Mouse (Mus musculus) forebrain, embryonic 11.5 days (tissue): ENCODE measurements around the gene Gm11559. TPM values are rescaled to one million over a fixed set of nuclear protein-coding genes. Genes with fewer than 3 reads are reported as not detected.
"Not testable (repeated sequence)": the region's sequence is repeated elsewhere in the genome, so short reads cannot be mapped to it uniquely, and the experiment has no call there.

ENCODE experiments used
- ATAC-seq: fragments of 200-750 bp; cut with Nextera tagmentation; replicated peaks from 2 replicates; pipeline ENCODE4 v1.8.0; 2017; ENCODE audit warnings: moderate TSS enrichment; ENCODE audit not compliant: low FRiP score
- DNase-seq: peaks from one replicate; pipeline ENCODE4 v3.0.0-alpha.2; 2017; ENCODE audit warnings: low spot score
- H3K27ac ChIP-seq: fragments of 300-500 bp; sonication (generic); 2 replicates; pipeline ENCODE4 v1.5.1; 2014; ENCODE audit warnings: low read depth, low read length
- H3K27me3 ChIP-seq: fragments of 300-500 bp; sonication (generic); 2 replicates; pipeline ENCODE4 v1.6.1; 2014; ENCODE audit warnings: mild to moderate bottlenecking, low read length, mixed read lengths; ENCODE audit not compliant: control insufficient read depth, insufficient read depth
- H3K36me3 ChIP-seq: fragments of 300-500 bp; sonication (generic); 2 replicates; pipeline ENCODE4 v1.6.1; 2014; ENCODE audit warnings: mild to moderate bottlenecking, low read length, moderate library complexity, mixed read lengths; ENCODE audit not compliant: control insufficient read depth, insufficient read depth
- H3K4me1 ChIP-seq: fragments of 300-500 bp; sonication (generic); replicated peaks from 2 replicates; pipeline ENCODE4 v1.6.1; 2014; ENCODE audit warnings: low read length, mixed read lengths; ENCODE audit not compliant: control insufficient read depth, insufficient read depth
- H3K4me2 ChIP-seq: fragments of 300-500 bp; sonication (generic); 2 replicates; pipeline ENCODE4 v1.6.1; 2014; ENCODE audit warnings: low read depth, mild to moderate bottlenecking, low read length, moderate library complexity, mixed read lengths; ENCODE audit not compliant: severe bottlenecking
- H3K4me3 ChIP-seq: fragments of 300-500 bp; sonication (generic); 2 replicates; pipeline ENCODE4 v1.5.1; 2014; ENCODE audit warnings: low read depth, low read length
- H3K9ac ChIP-seq: fragments of 300-500 bp; sonication (generic); 2 replicates; pipeline ENCODE4 v1.6.1; 2014; ENCODE audit warnings: low read length
- H3K9me3 ChIP-seq: fragments of 300-500 bp; sonication (generic); 2 replicates; pipeline ENCODE4 v1.6.1; 2016; ENCODE audit warnings: low read length, mixed read lengths; ENCODE audit not compliant: control insufficient read depth
- WGBS: fragments of 180-500 bp; shearing (Covaris S2); extraction: QIAGEN DNeasy Blood & Tissue Kit; methylation state at CpG from one replicate; pipeline ENCODE4 v1.1.7; 2014; 5-methylcytosine and 5-hydroxymethylcytosine counted together
- polyA plus RNA-seq: library from polyadenylated mRNA; unstranded; fragments of >200 nt; fragmentation: Nextera tagmentation; extraction: Ambion mirVana; gene quantifications from 2 replicates; pipeline ENCODE4 v1.2.1, GENCODE M21; 2014

The Gm11559 gene
- polyA plus RNA-seq = not detected in 2 replicates

- H3K4me3 ChIP-seq, H3K9ac ChIP-seq, H3K27me3 ChIP-seq, H3K4me2 ChIP-seq, H3K4me1 ChIP-seq, H3K36me3 ChIP-seq, ATAC-seq, H3K27ac ChIP-seq, DNase-seq, H3K9me3 ChIP-seq: not testable (repeated sequence)
- 73% methylated on average over 1 of the region's 1 CpGs for WGBS
These were observed at the start of gene Gm11559 for GRCm38 (mm10) chr11:99864176-99864575. TSS of gene Gm11559 (plus strand) at chr11:99864476.

DNA sequence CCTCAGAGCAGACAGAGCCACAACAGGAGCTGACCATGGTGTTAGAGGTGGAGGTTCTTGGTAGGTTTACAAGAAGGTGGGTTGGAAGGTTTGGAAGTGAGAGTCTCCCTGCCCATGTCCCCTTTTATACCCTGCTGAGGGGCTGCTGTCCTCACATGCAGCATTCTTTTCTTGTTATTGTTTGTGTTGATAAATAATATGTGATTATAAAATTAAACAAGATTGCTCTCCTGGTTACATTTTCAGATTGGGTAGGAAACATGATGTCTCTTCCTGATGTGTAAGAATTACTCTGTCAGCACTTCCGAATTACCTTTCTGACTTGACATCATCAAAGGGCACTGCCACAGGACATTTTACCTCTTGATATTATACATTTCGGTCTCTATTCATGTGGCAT, 48.7 kb upstream of the Gm11559 start, which contains the start of gene Gm11564:
Gene Gm11564 (minus strand): TSS at position 101 of the 400 bp plus-strand sequence.
- H3K9me3 ChIP-seq, H3K4me1 ChIP-seq, H3K4me2 ChIP-seq, H3K4me3 ChIP-seq, ATAC-seq, DNase-seq, H3K27ac ChIP-seq, H3K36me3 ChIP-seq, H3K27me3 ChIP-seq, H3K9ac ChIP-seq: not testable (repeated sequence)
- 87% methylated on average over 2 of the region's 2 CpGs for WGBS

DNA sequence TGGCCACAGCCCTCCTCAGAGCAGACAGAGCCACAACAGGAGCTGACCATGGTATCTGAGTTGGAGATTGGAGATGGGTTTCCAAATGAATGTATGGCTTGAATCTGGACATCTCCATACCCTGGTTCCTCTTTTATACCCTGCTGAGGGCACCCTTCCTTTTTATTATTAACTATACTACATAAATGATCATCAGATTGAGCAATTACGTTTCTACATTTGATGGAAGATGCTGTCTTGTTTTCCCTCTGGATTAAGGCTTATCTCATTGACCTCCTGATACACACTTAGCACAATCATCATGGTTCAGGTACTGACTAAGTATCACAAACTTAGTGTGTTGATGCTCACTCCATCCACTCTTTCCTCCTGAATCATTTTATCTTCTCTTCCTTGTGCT, 26.3 kb upstream of the Gm11559 start, which contains the start of gene 2300003K06Rik:
Gene 2300003K06Rik (minus strand): TSS at position 101 of the 400 bp plus-strand sequence.
- ATAC-seq (no peak), DNase-seq (no peak)
- H3K27me3 ChIP-seq = no peaks in the 10 kb centered on the region
- no peaks in the 10 kb centered on the region for H3K9me3 ChIP-seq
- H3K4me2 ChIP-seq = no peak within 1 kb of the TSS
- H3K36me3 ChIP-seq = no peaks in the 10 kb centered on the region
- H3K4me1 ChIP-seq = peaks cover 2% of the 10 kb centered on the region; the same call in 1 of the 2 replicates
- 92% methylated on average over 1 of the region's 1 CpGs for WGBS
- H3K27ac ChIP-seq = no peak within 1 kb of the TSS
- H3K9ac ChIP-seq = no peak within 1 kb of the TSS
- no peak within 1 kb of the TSS for H3K4me3 ChIP-seq

DNA sequence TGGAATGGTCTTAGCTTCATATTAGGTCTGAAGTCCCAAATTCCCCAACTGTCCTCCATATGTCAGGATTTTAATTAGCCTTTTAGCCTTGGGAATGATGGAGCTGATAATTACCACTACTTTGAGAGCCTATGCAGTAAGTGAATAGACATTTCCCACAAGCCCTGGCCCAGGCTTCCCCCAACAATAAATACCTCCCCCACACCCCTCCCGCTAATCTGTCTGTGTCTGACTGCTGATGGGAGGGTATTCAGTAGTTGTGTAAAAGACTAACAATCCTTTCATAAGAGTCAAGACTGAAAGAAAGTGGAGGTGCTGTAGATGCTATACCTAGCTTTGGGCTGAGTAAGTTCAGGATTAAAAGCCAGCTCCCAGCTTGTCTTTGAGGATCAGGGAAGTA, 22.1 kb upstream of the Gm11559 start:
- peaks cover 2% of the 10 kb centered on the region; the same call in 1 of the 2 replicates for H3K4me1 ChIP-seq
- no peak overlapping the region for H3K4me2 ChIP-seq
- no peaks in the 10 kb centered on the region for H3K36me3 ChIP-seq
- no peaks in the 10 kb centered on the region for H3K9me3 ChIP-seq
- no peaks in the 10 kb centered on the region for H3K27me3 ChIP-seq
- no peak overlapping the region for H3K4me3 ChIP-seq
- H3K27ac ChIP-seq = no peak overlapping the region
- H3K9ac ChIP-seq = no peak overlapping the region
- ATAC-seq (no peak), DNase-seq (peak; percentile 54)
- 43% methylated on average over 1 of the region's 1 CpGs for WGBS

GRCm38 (mm10) chr11:99846746-99847145, 17.5 kb upstream of the Gm11559 start:
- Histone ChIP-seq H3K9me3 (no peaks in the 10 kb centered on the region), H3K4me1 (peaks cover 2% of the 10 kb centered on the region; the same call in 1 of the 2 replicates), H3K9ac (no peak overlapping the region), H3K27me3 (no peaks in the 10 kb centered on the region), H3K4me2 (no peak overlapping the region), H3K36me3 (no peaks in the 10 kb centered on the region), H3K4me3 (no peak overlapping the region), H3K27ac (no peak overlapping the region)
- DNase-seq (no peak), ATAC-seq (no peak)
- 90% methylated on average over 2 of the region's 2 CpGs for WGBS

DNA sequence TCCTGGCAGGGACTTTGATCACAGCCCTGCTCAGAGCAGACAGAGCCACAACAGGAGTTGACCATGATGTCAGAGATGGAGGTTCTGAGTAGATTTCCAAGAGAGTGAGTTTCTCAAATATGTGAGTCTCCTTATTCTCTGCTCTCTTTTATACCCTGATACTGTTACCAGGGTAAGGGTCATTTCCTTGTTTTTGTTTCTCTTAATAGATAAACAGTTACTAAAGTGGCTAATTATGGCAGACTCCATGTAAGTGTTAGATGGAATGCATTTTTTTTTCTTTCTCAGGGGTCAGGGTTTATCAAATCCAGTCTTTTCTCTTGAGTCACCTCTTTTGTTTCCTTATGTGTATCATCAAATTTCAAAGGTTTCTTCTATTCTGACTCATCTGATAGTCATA, 12.8 kb upstream of the Gm11559 start, which contains the start of gene Krtap4-16:
Gene Krtap4-16 (minus strand): TSS at position 101 of the 400 bp plus-strand sequence.
- ATAC-seq = no peak
- Histone ChIP-seq H3K4me2 (no peak within 1 kb of the TSS), H3K9me3 (no peaks in the 10 kb centered on the region), H3K27me3 (no peaks in the 10 kb centered on the region), H3K36me3 (no peaks in the 10 kb centered on the region), H3K4me3 (no peak within 1 kb of the TSS), H3K9ac (no peak within 1 kb of the TSS), H3K4me1 (no peaks in the 10 kb centered on the region), H3K27ac (no peak within 1 kb of the TSS)
- no peak for DNase-seq

GRCm38 (mm10) chr11:99854121-99854520, 10.2 kb upstream of the Gm11559 start:
- H3K4me3 ChIP-seq = no peak overlapping the region
- H3K27ac ChIP-seq = no peak overlapping the region
- H3K9me3 ChIP-seq = no peaks in the 10 kb centered on the region
- no peaks in the 10 kb centered on the region for H3K36me3 ChIP-seq
- no peak overlapping the region for H3K9ac ChIP-seq
- no peaks in the 10 kb centered on the region for H3K4me1 ChIP-seq
- H3K27me3 ChIP-seq = no peaks in the 10 kb centered on the region
- DNase-seq = no peak
- ATAC-seq = no peak
- 60% methylated on average over 3 of the region's 3 CpGs for WGBS
- H3K4me2 ChIP-seq = no peak overlapping the region

GRCm38 (mm10) chr11:99857617-99858016, 6.7 kb upstream of the Gm11559 start, which contains the start of gene Gm11568:
TSS of gene Gm11568 (plus strand) at chr11:99857917.
- Histone ChIP-seq H3K4me1 (no peaks in the 10 kb centered on the region), H3K36me3 (no peaks in the 10 kb centered on the region), H3K9ac (no peak within 1 kb of the TSS), H3K27me3 (no peaks in the 10 kb centered on the region), H3K4me3 (no peak within 1 kb of the TSS), H3K27ac (no peak within 1 kb of the TSS), H3K4me2 (no peak within 1 kb of the TSS), H3K9me3 (no peaks in the 10 kb centered on the region)
- no peak for ATAC-seq
- 93% methylated on average over 2 of the region's 2 CpGs for WGBS
- DNase-seq = no peak

GRCm38 (mm10) chr11:99858761-99859160, 5.5 kb upstream of the Gm11559 start:
- H3K36me3 ChIP-seq = no peaks in the 10 kb centered on the region
- H3K27ac ChIP-seq = no peak overlapping the region
- no peak overlapping the region for H3K9ac ChIP-seq
- H3K4me1 ChIP-seq = no peaks in the 10 kb centered on the region
- no peaks in the 10 kb centered on the region for H3K9me3 ChIP-seq
- no peak for ATAC-seq
- DNase-seq = no peak
- no peaks in the 10 kb centered on the region for H3K27me3 ChIP-seq
- 83% methylated on average over 2 of the region's 2 CpGs for WGBS
- H3K4me2 ChIP-seq = no peak overlapping the region
- no peak overlapping the region for H3K4me3 ChIP-seq
